ENCODE assay signal across 22 mouse cellular contexts in genomic region chr8:113957821-113958220, GRCm38 (mm10).
DNase-seq lines count a peak whose midpoint lies in the region; ATAC-seq lines count a peak whose summit lies in the region.
"Had no signal": no experiment of that assay in that cellular context is flagged by ENCODE, and none has a peak within 500 bp of the region (broad histone marks: within the 10 kb centered on the region; RNA-seq: fewer than 3 reads in every experiment).

No protein-coding gene starts in this region.

- H3K36me3 ChIP-seq in heart, embryonic 10.5 days, result no peaks in the 10 kb centered on the region
- no peaks in the 10 kb centered on the region for H3K36me3 ChIP-seq in kidney, embryonic 15.5 days
- H3K36me3 ChIP-seq in midbrain, embryonic 11.5 days (ENCODE audit: control insufficient read depth, insufficient read depth, low read length), result no peaks in the 10 kb centered on the region
- H3K36me3 ChIP-seq in midbrain, embryonic 10.5 days, result no peaks in the 10 kb centered on the region
- H3K36me3 ChIP-seq: embryonic facial prominence, embryonic 10.5 days; embryonic facial prominence, embryonic 13.5 days; forebrain, embryonic 12.5 days; forebrain, embryonic 15.5 days; hindbrain, embryonic 12.5 days; hindbrain, embryonic 15.5 days had no signal

- H3K9ac ChIP-seq in kidney, embryonic 15.5 days, result no peak overlapping the region
- H3K9ac ChIP-seq in midbrain, embryonic 11.5 days (ENCODE audit: low read length), result no peak overlapping the region
- H3K9ac ChIP-seq: embryonic facial prominence, embryonic 13.5 days; forebrain, embryonic 12.5 days; forebrain, embryonic 15.5 days; hindbrain, embryonic 12.5 days; hindbrain, embryonic 15.5 days had no signal

- H3K4me2 ChIP-seq in kidney, embryonic 15.5 days, result no peak overlapping the region
- no peak overlapping the region for H3K4me2 ChIP-seq in midbrain, embryonic 11.5 days
- H3K4me2 ChIP-seq: embryonic facial prominence, embryonic 13.5 days; forebrain, embryonic 12.5 days; forebrain, embryonic 15.5 days; heart, embryonic 11.5 days; hindbrain, embryonic 12.5 days; hindbrain, embryonic 15.5 days had no signal

- peak; percentile 64 for ATAC-seq in kidney, embryonic 15.5 days (replicated peaks; ENCODE audit: low FRiP score)
- no peak for ATAC-seq in midbrain, embryonic 11.5 days (ENCODE audit: low FRiP score)
- ATAC-seq: forebrain, embryonic 15.5 days had no signal

- H3K9me3 ChIP-seq in heart, embryonic 10.5 days, result no peaks in the 10 kb centered on the region
- H3K9me3 ChIP-seq in kidney, embryonic 15.5 days (replicated peaks), result no peaks in the 10 kb centered on the region
- H3K9me3 ChIP-seq in midbrain, embryonic 11.5 days (ENCODE audit: control insufficient read depth, low read length), result no peaks in the 10 kb centered on the region
- H3K9me3 ChIP-seq in midbrain, embryonic 10.5 days (replicated peaks), result no peaks in the 10 kb centered on the region
- H3K9me3 ChIP-seq: embryonic facial prominence, embryonic 10.5 days; embryonic facial prominence, embryonic 13.5 days; forebrain, embryonic 12.5 days; forebrain, embryonic 15.5 days; hindbrain, embryonic 12.5 days; hindbrain, embryonic 15.5 days had no signal

- WGBS in heart, embryonic 10.5 days, result 66% methylated on average over 6 of the region's 6 CpGs
- WGBS in kidney, embryonic 15.5 days, result 54% methylated on average over 6 of the region's 6 CpGs
- 55% methylated on average over 6 of the region's 6 CpGs for WGBS in midbrain, embryonic 11.5 days
- 57% methylated on average over 6 of the region's 6 CpGs for WGBS in midbrain, embryonic 10.5 days

- no peak overlapping the region for H3K27ac ChIP-seq in heart, embryonic 10.5 days
- H3K27ac ChIP-seq in kidney, embryonic 15.5 days, result 0 out of 2 replicates have a peak overlapping the region, but pooled peaks have one; percentile 18
- H3K27ac ChIP-seq in midbrain, embryonic 11.5 days (ENCODE audit: low read depth, low read length), result no peak overlapping the region
- H3K27ac ChIP-seq in midbrain, embryonic 10.5 days (replicated peaks), result no peak overlapping the region
- H3K27ac ChIP-seq: embryonic facial prominence, embryonic 10.5 days; embryonic facial prominence, embryonic 13.5 days; forebrain, embryonic 12.5 days; forebrain, embryonic 15.5 days; heart, adult 2 months; hindbrain, embryonic 12.5 days; hindbrain, embryonic 15.5 days had no signal

- H3K27me3 ChIP-seq in heart, embryonic 10.5 days (ENCODE audit: insufficient read depth, poor library complexity, severe bottlenecking), result no peaks in the 10 kb centered on the region
- H3K27me3 ChIP-seq in kidney, embryonic 15.5 days, result no peaks in the 10 kb centered on the region
- H3K27me3 ChIP-seq in midbrain, embryonic 11.5 days (ENCODE audit: control insufficient read depth, insufficient read depth, low read length), result no peaks in the 10 kb centered on the region
- H3K27me3 ChIP-seq in midbrain, embryonic 10.5 days (ENCODE audit: low read depth, poor library complexity, severe bottlenecking), result no peaks in the 10 kb centered on the region
- H3K27me3 ChIP-seq: embryonic facial prominence, embryonic 13.5 days; forebrain, embryonic 12.5 days; forebrain, embryonic 15.5 days; hindbrain, embryonic 12.5 days; hindbrain, embryonic 15.5 days had no signal

- H3K4me3 ChIP-seq in heart, embryonic 10.5 days, result no peak overlapping the region
- H3K4me3 ChIP-seq in kidney, embryonic 15.5 days (replicated peaks), result no peak overlapping the region
- no peak overlapping the region for H3K4me3 ChIP-seq in midbrain, embryonic 11.5 days (ENCODE audit: low read depth, low read length)
- no peak overlapping the region for H3K4me3 ChIP-seq in midbrain, embryonic 10.5 days
- H3K4me3 ChIP-seq: embryonic facial prominence, embryonic 10.5 days; embryonic facial prominence, embryonic 13.5 days; erythroblast, embryonic 14.5 days; forebrain, embryonic 12.5 days; forebrain, embryonic 15.5 days; heart, adult 2 months; hindbrain, embryonic 12.5 days; hindbrain, embryonic 15.5 days had no signal

- peak; percentile 44 for DNase-seq in heart, adult 11 months
- DNase-seq in heart, embryonic 10.5 days (ENCODE audit: low spot score), result no peak
- DNase-seq in kidney, postnatal 25 days, result no peak
- peak; percentile 31 for DNase-seq in midbrain, embryonic 11.5 days (ENCODE audit: low spot score, missing footprints)
- DNase-seq in midbrain, embryonic 10.5 days (ENCODE audit: low spot score), result no peak
- DNase-seq: adrenal gland, adult 8-10 months; adrenal gland, postnatal 25 days; cerebellum, adult 11-12 months; cerebellum, adult 8-10 months; cerebellum, postnatal 10 days; cerebellum, postnatal 36 days; gastrocnemius, postnatal 25 days; heart, adult 2 months had no signal

- H3K4me1 ChIP-seq in heart, embryonic 10.5 days, result no peaks in the 10 kb centered on the region
- H3K4me1 ChIP-seq in kidney, embryonic 15.5 days, result peaks cover 20% of the 10 kb centered on the region; the same call in 1 of the 2 replicates
- no peaks in the 10 kb centered on the region; the same call in 1 of the 2 replicates for H3K4me1 ChIP-seq in midbrain, embryonic 11.5 days (ENCODE audit: control insufficient read depth, insufficient read depth, low read length)
- peaks cover 14% of the 10 kb centered on the region for H3K4me1 ChIP-seq in midbrain, embryonic 10.5 days
- H3K4me1 ChIP-seq: forebrain, embryonic 15.5 days; hindbrain, embryonic 12.5 days; hindbrain, embryonic 15.5 days had no signal

Comparison
In these comparisons a context has a peak if more than half of its experiments do, and no peak if none do; other contexts are left out.
1. DNase-seq: peak in heart, adult 11 months (single experiment) and midbrain, embryonic 11.5 days (single experiment); none in heart, embryonic 10.5 days (single experiment), kidney, postnatal 25 days (0 of 2) and midbrain, embryonic 10.5 days (single experiment).